In genomic region chr2:180641576-180642554, GRCm38 (mm10) we compare ENCODE assay signal across 11 mouse cellular contexts. TPM values are rescaled to one million over a fixed set of nuclear protein-coding genes. Genes with fewer than 3 reads are reported as not detected.
DNase-seq lines count a peak whose midpoint lies in the region; ATAC-seq and TF ChIP-seq lines count a peak whose summit lies in the region.
"Had no signal": no experiment of that assay in that cellular context is flagged by ENCODE, and none has a peak within 500 bp of the region (broad histone marks: within the 10 kb centered on the region; RNA-seq: fewer than 3 reads in every experiment).

No protein-coding gene starts in this region.

- TF ChIP-seq POLR2A in kidney, adult 2 months (IDR thresholded peaks at IDR 0.05; ENCODE audit: low read depth, low read length): no peak

- peaks cover 21% of the 10 kb centered on the region for H3K9me3 ChIP-seq in kidney, embryonic 14.5 days (ENCODE audit: control insufficient read depth, low read length)
- H3K9me3 ChIP-seq in embryonic facial prominence, embryonic 13.5 days: peaks cover 14% of the 10 kb centered on the region
- peaks cover 14% of the 10 kb centered on the region for H3K9me3 ChIP-seq in intestine, embryonic 16.5 days (ENCODE audit: control insufficient read depth, low read length)
- peaks cover 7% of the 10 kb centered on the region for H3K9me3 ChIP-seq in neural tube, embryonic 11.5 days (ENCODE audit: control insufficient read depth, low read length)

- H3K27ac ChIP-seq in kidney, embryonic 14.5 days (ENCODE audit: low read depth, low read length): no peak overlapping the region
- H3K27ac ChIP-seq in embryonic facial prominence, embryonic 13.5 days: no peak overlapping the region
- H3K27ac ChIP-seq in intestine, embryonic 16.5 days (ENCODE audit: low read length): no peak overlapping the region
- H3K27ac ChIP-seq in neural tube, embryonic 11.5 days (ENCODE audit: low read depth, low read length): no peak overlapping the region
- no peak overlapping the region for H3K27ac ChIP-seq in kidney, adult 2 months (ENCODE audit: insufficient read depth, low read depth, low read length)

- no peaks in the 10 kb centered on the region for H3K4me1 ChIP-seq in kidney, embryonic 14.5 days (ENCODE audit: control insufficient read depth, insufficient read depth, low read length)
- H3K4me1 ChIP-seq in embryonic facial prominence, embryonic 13.5 days: no peaks in the 10 kb centered on the region
- H3K4me1 ChIP-seq in intestine, embryonic 16.5 days (ENCODE audit: control insufficient read depth, insufficient read depth, low read length): no peaks in the 10 kb centered on the region
- H3K4me1 ChIP-seq in neural tube, embryonic 11.5 days (ENCODE audit: control insufficient read depth, insufficient read depth, low read length): no peaks in the 10 kb centered on the region
- H3K4me1 ChIP-seq in kidney, adult 2 months (ENCODE audit: control insufficient read depth, insufficient read depth, low read length): no peaks in the 10 kb centered on the region

- DNase-seq in kidney, adult 18-20 months: no peak
- no peak for DNase-seq in neural tube, embryonic 11.5 days (ENCODE audit: low spot score)
- DNase-seq in cerebellum, postnatal 36 days: no peak
- DNase-seq in right cerebral cortex, postnatal 36 days (ENCODE audit: low spot score in 2 of 2): no peak
- DNase-seq in kidney, adult 2 months: no peak
- DNase-seq: cerebellum, adult 2 months had no signal

- ATAC-seq in kidney, embryonic 14.5 days (ENCODE audit: low FRiP score, low TSS enrichment): peak; percentile 60; the same call in 1 of the 2 replicates
- 0 out of 2 replicates have a peak, but pooled peaks have one; percentile 37 for ATAC-seq in embryonic facial prominence, embryonic 13.5 days (ENCODE audit: insufficient number of reproducible peaks, insufficient read depth, low FRiP score, low TSS enrichment, low read depth)
- ATAC-seq in intestine, embryonic 16.5 days: peak; percentile 56
- ATAC-seq in neural tube, embryonic 11.5 days (ENCODE audit: insufficient read depth, low FRiP score, low TSS enrichment): no peak; the same call in 1 of the 2 replicates

- H3K36me3 ChIP-seq in kidney, embryonic 14.5 days (ENCODE audit: control insufficient read depth, insufficient read depth, low read length): no peaks in the 10 kb centered on the region
- no peaks in the 10 kb centered on the region for H3K36me3 ChIP-seq in embryonic facial prominence, embryonic 13.5 days
- no peaks in the 10 kb centered on the region for H3K36me3 ChIP-seq in intestine, embryonic 16.5 days (ENCODE audit: control insufficient read depth, insufficient read depth, low read length)
- H3K36me3 ChIP-seq in neural tube, embryonic 11.5 days (ENCODE audit: control insufficient read depth, insufficient read depth, low read length): no peaks in the 10 kb centered on the region
- no peaks in the 10 kb centered on the region for H3K36me3 ChIP-seq in kidney, adult 2 months (ENCODE audit: control insufficient read depth, insufficient read depth, low read length)
- H3K36me3 ChIP-seq: G1E had no signal

- TF ChIP-seq CTCF in kidney, adult 2 months (conservative IDR thresholded peaks at IDR 0.05; ENCODE audit: insufficient read depth, insufficient read length, low read depth, low read length): no peak

- H3K9ac ChIP-seq in kidney, embryonic 14.5 days (ENCODE audit: low read depth, low read length): peak overlapping the region; percentile 34; the same call in 1 of the 2 replicates
- peak overlapping the region; percentile 60 for H3K9ac ChIP-seq in embryonic facial prominence, embryonic 13.5 days
- no peak overlapping the region for H3K9ac ChIP-seq in intestine, embryonic 16.5 days (ENCODE audit: low read depth, low read length)
- no peak overlapping the region; the same call in 1 of the 2 replicates for H3K9ac ChIP-seq in neural tube, embryonic 11.5 days (ENCODE audit: low read length)

- H3K4me3 ChIP-seq in kidney, embryonic 14.5 days (ENCODE audit: low read length): peak overlapping the region; percentile 32
- H3K4me3 ChIP-seq in embryonic facial prominence, embryonic 13.5 days: peak overlapping the region; percentile 44
- peak overlapping the region; percentile 42 for H3K4me3 ChIP-seq in intestine, embryonic 16.5 days (ENCODE audit: low read length)
- peak overlapping the region; percentile 27 for H3K4me3 ChIP-seq in neural tube, embryonic 11.5 days (ENCODE audit: low read depth, low read length)
- H3K4me3 ChIP-seq in kidney, adult 2 months (ENCODE audit: insufficient read depth, low read depth, low read length): no peak overlapping the region

- 3% methylated on average over 84 of the region's 112 CpGs for WGBS in kidney, embryonic 14.5 days
- 2% methylated on average over 112 of the region's 112 CpGs for WGBS in embryonic facial prominence, embryonic 13.5 days
- WGBS in intestine, embryonic 16.5 days: 2% methylated on average over 100 of the region's 112 CpGs
- WGBS in neural tube, embryonic 11.5 days: 2% methylated on average over 81 of the region's 112 CpGs
- WGBS in kidney, adult 2 months: 10% methylated on average over 110 of the region's 112 CpGs

- peak overlapping the region; percentile 44 for H3K4me2 ChIP-seq in kidney, embryonic 14.5 days (replicated peaks; ENCODE audit: low read depth, low read length)
- H3K4me2 ChIP-seq in embryonic facial prominence, embryonic 13.5 days: peak overlapping the region; percentile 61
- H3K4me2 ChIP-seq in intestine, embryonic 16.5 days (ENCODE audit: low read depth, low read length): peak overlapping the region; percentile 54
- H3K4me2 ChIP-seq in neural tube, embryonic 11.5 days (ENCODE audit: low read depth): peak overlapping the region; percentile 38

- peaks cover 42% of the 10 kb centered on the region for H3K27me3 ChIP-seq in kidney, embryonic 14.5 days (ENCODE audit: control insufficient read depth, insufficient read depth, low read length)
- H3K27me3 ChIP-seq in embryonic facial prominence, embryonic 13.5 days: peaks cover 61% of the 10 kb centered on the region
- H3K27me3 ChIP-seq in intestine, embryonic 16.5 days (replicated peaks; ENCODE audit: control insufficient read depth, insufficient read depth, low read length): peaks cover 36% of the 10 kb centered on the region
- H3K27me3 ChIP-seq in neural tube, embryonic 11.5 days (ENCODE audit: control insufficient read depth, insufficient read depth, low read length): peaks cover 28% of the 10 kb centered on the region
- peaks cover 10% of the 10 kb centered on the region for H3K27me3 ChIP-seq in kidney, adult 2 months (replicated peaks; ENCODE audit: control insufficient read depth, insufficient read depth, low read length)

RNA-seq across cellular contexts. Expression of gene Tcfl5, which starts 0.6 kb away (rescaled TPM):
- polyA plus RNA-seq in kidney, embryonic 14.5 days (2014; fragmentation: Nextera tagmentation; extraction: Ambion mirVana): 0.22 and 0.40 TPM in 2 replicates
- polyA plus RNA-seq in embryonic facial prominence, embryonic 13.5 days (2015; fragmentation: Nextera tagmentation; extraction: Ambion mirVana): 0.28 and 0.65 TPM in 2 replicates
- polyA plus RNA-seq in intestine, embryonic 16.5 days (2015; fragmentation: Nextera tagmentation; extraction: Ambion mirVana): 0.10 and 0.12 TPM in 2 replicates
- polyA plus RNA-seq in neural tube, embryonic 11.5 days (2014; fragmentation: Nextera tagmentation; extraction: Ambion mirVana): 0.30 and 0.81 TPM in 2 replicates
- 0.04 and 0.05 TPM in 2 replicates for polyA plus RNA-seq in kidney, adult 2 months (2012; rRNA removed)
- polyA plus RNA-seq: G1E; large intestine, adult 2 months had no signal

RNA-seq across cellular contexts. Expression of gene Col9a3, which starts 44.3 kb away (rescaled TPM):
- polyA plus RNA-seq in kidney, embryonic 14.5 days (2014; fragmentation: Nextera tagmentation; extraction: Ambion mirVana): 4.4 and 6.4 TPM in 2 replicates
- 204 and 275 TPM in 2 replicates for polyA plus RNA-seq in embryonic facial prominence, embryonic 13.5 days (2015; fragmentation: Nextera tagmentation; extraction: Ambion mirVana)
- 4.1 and 6.2 TPM in 2 replicates for polyA plus RNA-seq in intestine, embryonic 16.5 days (2015; fragmentation: Nextera tagmentation; extraction: Ambion mirVana)
- 19.9 and 23.1 TPM in 2 replicates for polyA plus RNA-seq in neural tube, embryonic 11.5 days (2014; fragmentation: Nextera tagmentation; extraction: Ambion mirVana)
- polyA plus RNA-seq in kidney, adult 2 months (2012; rRNA removed): 0.42 and 0.46 TPM in 2 replicates

RNA-seq across cellular contexts. Expression of gene Ogfr, which starts 52.8 kb away (rescaled TPM):
- polyA plus RNA-seq in kidney, embryonic 14.5 days (2014; fragmentation: Nextera tagmentation; extraction: Ambion mirVana): 82.4 and 83.1 TPM in 2 replicates
- polyA plus RNA-seq in embryonic facial prominence, embryonic 13.5 days (2015; fragmentation: Nextera tagmentation; extraction: Ambion mirVana): 71.5 and 77.2 TPM in 2 replicates
- polyA plus RNA-seq in intestine, embryonic 16.5 days (2015; fragmentation: Nextera tagmentation; extraction: Ambion mirVana): 36.6 and 37.5 TPM in 2 replicates
- 98.0 and 106 TPM in 2 replicates for polyA plus RNA-seq in neural tube, embryonic 11.5 days (2014; fragmentation: Nextera tagmentation; extraction: Ambion mirVana)
- polyA plus RNA-seq in kidney, adult 2 months (2012; rRNA removed): 31.3 and 35.5 TPM in 2 replicates

Comparison
In these comparisons a context has a peak if more than half of its experiments do, and no peak if none do; other contexts are left out.
1. H3K9ac ChIP-seq: peak in kidney, embryonic 14.5 days (single experiment) and embryonic facial prominence, embryonic 13.5 days (single experiment); none in intestine, embryonic 16.5 days (single experiment) and neural tube, embryonic 11.5 days (single experiment).
2. Peak in every context shown above with its lines, with median percentiles within 50 percentile points of each other: H3K4me2 ChIP-seq.